ENCODE assay signal across 8 mouse cellular contexts in the genomic region with DNA sequence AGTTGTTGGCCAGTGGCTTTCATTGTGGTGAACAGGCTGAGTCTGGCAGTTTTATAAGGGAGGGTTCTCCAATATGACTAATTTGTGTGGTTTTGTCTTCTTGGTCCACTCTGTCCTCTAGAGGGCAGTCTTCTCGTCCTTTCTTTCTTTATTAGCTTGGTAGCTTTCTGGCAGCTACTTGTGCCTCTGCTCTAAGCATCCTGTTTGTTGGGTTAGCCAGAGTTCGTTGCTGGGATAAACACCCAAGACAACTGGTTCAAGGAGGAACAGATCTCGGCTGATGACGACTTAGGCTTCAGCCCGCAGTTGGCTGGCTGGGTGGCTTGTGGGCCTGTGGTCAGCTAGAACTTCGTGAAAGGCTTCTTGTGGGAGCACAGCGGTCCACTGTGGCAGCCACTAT. TPM values are rescaled to one million over a fixed set of nuclear protein-coding genes. Genes with fewer than 3 reads are reported as not detected.
DNase-seq lines count a peak whose midpoint lies in the region.

No protein-coding gene starts in this region.

- peak; percentile 72 for DNase-seq in gastrocnemius, adult 18-20 months (ENCODE audit: low spot score)
- no peak for DNase-seq in gastrocnemius, postnatal 4 days (ENCODE audit: low spot score in 2 of 2)
- DNase-seq in thymus, postnatal 0 days (ENCODE audit: low spot score) = peak; percentile 34
- no peak for DNase-seq in thymus, postnatal 25 days
- peak; percentile 57 for DNase-seq in embryo, embryonic 9.5 days (ENCODE audit: extremely low spot score)
- peak; percentile 41 to 50 for DNase-seq in kidney, postnatal 25 days
- DNase-seq in skeletal muscle tissue, adult 2 months (ENCODE audit: low read depth, low spot score) = peak; percentile 81
- no peak for DNase-seq in thymus, postnatal 14 days

RNA-seq across cellular contexts. Expression of a gene that starts 31.0 kb away (rescaled TPM):
- 10 to 100 TPM; 74.4 to 79.7 TPM for total RNA-seq in gastrocnemius, adult 18-20 months (2021)
- 10 to 100 TPM; 75.7 to 84.0 TPM for total RNA-seq in gastrocnemius, postnatal 4 days (2021)
- polyA plus RNA-seq in thymus, postnatal 0 days (2015; fragmentation: Nextera tagmentation; extraction: Ambion mirVana) = 37.1 and 38.5 TPM in 2 replicates

RNA-seq across cellular contexts. Expression of a gene that starts 32.6 kb away (rescaled TPM):
- total RNA-seq in gastrocnemius, adult 18-20 months (2021) = under 1 TPM; 0.31 to 0.41 TPM
- 1 to 10 TPM; 2.5 to 2.6 TPM for total RNA-seq in gastrocnemius, postnatal 4 days (2021)
- 1.4 and 1.7 TPM in 2 replicates for polyA plus RNA-seq in thymus, postnatal 0 days (2015; fragmentation: Nextera tagmentation; extraction: Ambion mirVana)

Comparison
In these comparisons a context has a peak if more than half of its experiments do, and no peak if none do; other contexts are left out.
1. DNase-seq: peak in gastrocnemius, adult 18-20 months (single experiment), thymus, postnatal 0 days (single experiment), embryo, embryonic 9.5 days (single experiment), kidney, postnatal 25 days (2 of 2) and skeletal muscle tissue, adult 2 months (single experiment); none in gastrocnemius, postnatal 4 days (0 of 2), thymus, postnatal 25 days (single experiment) and thymus, postnatal 14 days (single experiment).